Mouse (Mus musculus) embryo, embryonic 10 days (tissue): Measurements from ENCODE around the gene Cadm1.
A peak's percentile ranks its signal among the peaks of the same experiment; 100 is the strongest.

Experiments used
- DNase-seq: peaks from one replicate; pipeline ENCODE4 v3.0.0-alpha.2; 2015; ENCODE audit warnings: low spot score

Cadm1 gene

GRCm38 (mm10) chr9:47671617-47672016, 141.6 kb downstream of the Cadm1 start:
- DNase-seq = no peak

GRCm38 (mm10) chr9:47674766-47675713, 145.1 kb downstream of the Cadm1 start:
- DNase-seq = no peak

- peak; percentile 26 for DNase-seq
Observed at GRCm38 (mm10) chr9:47686881-47687280, 156.9 kb downstream of the Cadm1 start.

- no peak for DNase-seq
Observed at GRCm38 (mm10) chr9:47687604-47688003, 157.6 kb downstream of the Cadm1 start.

- no peak for DNase-seq
Observed at GRCm38 (mm10) chr9:47688297-47688696, 158.3 kb downstream of the Cadm1 start.

- no peak for DNase-seq
Observed at GRCm38 (mm10) chr9:47692911-47693310, 162.9 kb downstream of the Cadm1 start.

- peak; percentile 75 for DNase-seq
Observed at GRCm38 (mm10) chr9:47699026-47699425, 169.1 kb downstream of the Cadm1 start.

- no peak for DNase-seq
Observed at GRCm38 (mm10) chr9:47700021-47700420, 170.0 kb downstream of the Cadm1 start.

- no peak for DNase-seq
Observed at GRCm38 (mm10) chr9:47703026-47703876, 173.3 kb downstream of the Cadm1 start.

- no peak for DNase-seq
Observed at GRCm38 (mm10) chr9:47706341-47706740, 176.4 kb downstream of the Cadm1 start.

- no peak for DNase-seq
Observed at GRCm38 (mm10) chr9:47707326-47707725, 177.4 kb downstream of the Cadm1 start.

GRCm38 (mm10) chr9:47708299-47708698, 178.3 kb downstream of the Cadm1 start:
- DNase-seq = peak; percentile 89

- DNase-seq = no peak
Observed at GRCm38 (mm10) chr9:47710946-47711345, 181.0 kb downstream of the Cadm1 start.

- DNase-seq = no peak
Observed at GRCm38 (mm10) chr9:47714541-47714940, 184.6 kb downstream of the Cadm1 start.

GRCm38 (mm10) chr9:47715415-47715814, 185.4 kb downstream of the Cadm1 start:
- DNase-seq = no peak

GRCm38 (mm10) chr9:47716883-47717282, 186.9 kb downstream of the Cadm1 start:
- DNase-seq = no peak

GRCm38 (mm10) chr9:47727611-47728010, 197.6 kb downstream of the Cadm1 start:
- no peak for DNase-seq

- DNase-seq = no peak
Observed at GRCm38 (mm10) chr9:47728852-47729251, 198.9 kb downstream of the Cadm1 start.

GRCm38 (mm10) chr9:47730247-47730646, 200.3 kb downstream of the Cadm1 start:
- no peak for DNase-seq

- no peak for DNase-seq
Observed at GRCm38 (mm10) chr9:47733780-47734451, 203.9 kb downstream of the Cadm1 start.

GRCm38 (mm10) chr9:47734905-47735304, 204.9 kb downstream of the Cadm1 start:
- no peak for DNase-seq

- DNase-seq = no peak
Observed at GRCm38 (mm10) chr9:47738799-47739198, 208.8 kb downstream of the Cadm1 start.
